ENCODE assay signal across 17 mouse cellular contexts in the genomic region with DNA sequence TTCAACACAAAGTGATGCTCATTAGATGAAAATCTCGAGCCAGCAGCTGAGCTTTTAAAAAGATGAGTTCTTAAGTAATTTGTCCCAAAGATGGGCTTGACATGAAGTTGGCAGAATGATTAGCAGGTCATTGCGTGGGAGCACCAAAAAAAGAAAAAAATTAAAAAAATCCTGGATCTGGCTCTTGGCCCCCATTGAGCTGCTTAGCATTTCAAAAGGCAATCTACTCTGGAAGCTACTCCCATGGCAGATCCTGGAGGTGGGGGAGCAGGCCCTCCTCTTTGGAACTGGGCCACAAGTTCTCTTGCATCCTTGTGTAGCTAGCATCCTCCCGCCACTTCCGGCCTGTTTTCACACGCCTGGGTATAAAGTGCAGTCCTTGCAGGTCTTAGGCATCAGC.
DNase-seq lines count a peak whose midpoint lies in the region; ATAC-seq lines count a peak whose summit lies in the region.
"Had no signal": no experiment of that assay in that cellular context is flagged by ENCODE, and none has a peak within 500 bp of the region (broad histone marks: within the 10 kb centered on the region; RNA-seq: fewer than 3 reads in every experiment).

No protein-coding gene starts in this region.

- H3K4me1 ChIP-seq in hindbrain, embryonic 14.5 days (replicated peaks; ENCODE audit: control insufficient read depth, insufficient read depth, low read length) = peaks cover 12% of the 10 kb centered on the region
- peaks cover 27% of the 10 kb centered on the region for H3K4me1 ChIP-seq in hindbrain, embryonic 10.5 days (replicated peaks)
- H3K4me1 ChIP-seq in neural tube, embryonic 13.5 days (replicated peaks) = peaks cover 24% of the 10 kb centered on the region
- H3K4me1 ChIP-seq in kidney, embryonic 14.5 days (ENCODE audit: control insufficient read depth, insufficient read depth, low read length) = peaks cover 10% of the 10 kb centered on the region; the same call in 1 of the 2 replicates
- H3K4me1 ChIP-seq in limb, embryonic 10.5 days = peaks cover 51% of the 10 kb centered on the region

- DNase-seq in hindbrain, embryonic 14.5 days (ENCODE audit: low spot score) = peak; percentile 54
- DNase-seq in hindbrain, embryonic 10.5 days (ENCODE audit: low spot score) = no peak
- DNase-seq in neural tube, embryonic 10.5 days (ENCODE audit: extremely low spot score, low spot score) = no peak
- peak; percentile 16 for DNase-seq in lung, postnatal 36 days
- DNase-seq in limb, embryonic 10.5 days (ENCODE audit: low spot score) = no peak
- no peak for DNase-seq in spleen, postnatal 36 days (ENCODE audit: low spot score in 2 of 2)
- DNase-seq: cerebellum, adult 2 months; gastrocnemius, postnatal 36 days; heart, postnatal 14 days; liver, postnatal 0 days; thymus, postnatal 36 days had no signal

- H3K9me3 ChIP-seq in hindbrain, embryonic 14.5 days (ENCODE audit: control insufficient read depth, low read length) = no peaks in the 10 kb centered on the region
- H3K9me3 ChIP-seq in hindbrain, embryonic 10.5 days = no peaks in the 10 kb centered on the region
- H3K9me3 ChIP-seq in neural tube, embryonic 13.5 days = no peaks in the 10 kb centered on the region
- no peaks in the 10 kb centered on the region for H3K9me3 ChIP-seq in kidney, embryonic 14.5 days (ENCODE audit: control insufficient read depth, low read length)
- H3K9me3 ChIP-seq in limb, embryonic 10.5 days (replicated peaks) = no peaks in the 10 kb centered on the region
- H3K9me3 ChIP-seq: embryonic facial prominence, embryonic 15.5 days; heart, embryonic 10.5 days; intestine, embryonic 15.5 days had no signal

- no peak overlapping the region for H3K27ac ChIP-seq in hindbrain, embryonic 14.5 days
- no peak overlapping the region for H3K27ac ChIP-seq in hindbrain, embryonic 10.5 days
- H3K27ac ChIP-seq in neural tube, embryonic 13.5 days (replicated peaks) = no peak overlapping the region
- H3K27ac ChIP-seq in kidney, embryonic 14.5 days (ENCODE audit: low read depth, low read length) = no peak overlapping the region
- no peak overlapping the region for H3K27ac ChIP-seq in limb, embryonic 10.5 days
- H3K27ac ChIP-seq: embryonic facial prominence, embryonic 15.5 days; heart, embryonic 10.5 days; intestine, embryonic 15.5 days; kidney, postnatal 0 days had no signal

- peak; percentile 62; the same call in 1 of the 2 replicates for ATAC-seq in hindbrain, embryonic 14.5 days (ENCODE audit: low FRiP score)
- 0 out of 2 replicates have a peak, but pooled peaks have one; percentile 18 for ATAC-seq in neural tube, embryonic 13.5 days (ENCODE audit: low read depth)
- no peak for ATAC-seq in kidney, embryonic 14.5 days (ENCODE audit: low FRiP score, low TSS enrichment)
- ATAC-seq: intestine, embryonic 15.5 days; liver, postnatal 0 days had no signal

- H3K4me2 ChIP-seq in hindbrain, embryonic 14.5 days (replicated peaks) = no peak overlapping the region
- H3K4me2 ChIP-seq in neural tube, embryonic 13.5 days = no peak overlapping the region
- no peak overlapping the region for H3K4me2 ChIP-seq in kidney, embryonic 14.5 days (replicated peaks; ENCODE audit: low read depth, low read length)
- H3K4me2 ChIP-seq: embryonic facial prominence, embryonic 15.5 days; intestine, embryonic 15.5 days had no signal

- H3K4me3 ChIP-seq in hindbrain, embryonic 14.5 days (replicated peaks; ENCODE audit: low read length) = no peak overlapping the region
- H3K4me3 ChIP-seq in hindbrain, embryonic 10.5 days = no peak overlapping the region
- H3K4me3 ChIP-seq in neural tube, embryonic 13.5 days = no peak overlapping the region
- no peak overlapping the region for H3K4me3 ChIP-seq in kidney, embryonic 14.5 days (ENCODE audit: low read length)
- H3K4me3 ChIP-seq in limb, embryonic 10.5 days = no peak overlapping the region
- H3K4me3 ChIP-seq: embryonic facial prominence, embryonic 15.5 days; heart, embryonic 10.5 days; intestine, embryonic 15.5 days had no signal

- 65% methylated on average over 5 of the region's 5 CpGs for WGBS in hindbrain, embryonic 14.5 days
- WGBS in hindbrain, embryonic 10.5 days = 74% methylated on average over 5 of the region's 5 CpGs
- 71% methylated on average over 5 of the region's 5 CpGs for WGBS in neural tube, embryonic 13.5 days
- 77% methylated on average over 5 of the region's 5 CpGs for WGBS in kidney, embryonic 14.5 days
- WGBS in limb, embryonic 10.5 days = 87% methylated on average over 5 of the region's 5 CpGs

- no peaks in the 10 kb centered on the region for H3K27me3 ChIP-seq in hindbrain, embryonic 14.5 days (ENCODE audit: control insufficient read depth, insufficient read depth, low read length)
- no peaks in the 10 kb centered on the region for H3K27me3 ChIP-seq in hindbrain, embryonic 10.5 days (ENCODE audit: insufficient read depth, poor library complexity, severe bottlenecking)
- H3K27me3 ChIP-seq in neural tube, embryonic 13.5 days = no peaks in the 10 kb centered on the region
- H3K27me3 ChIP-seq in kidney, embryonic 14.5 days (ENCODE audit: control insufficient read depth, insufficient read depth, low read length) = no peaks in the 10 kb centered on the region
- H3K27me3 ChIP-seq in limb, embryonic 10.5 days (ENCODE audit: low read depth, poor library complexity, severe bottlenecking) = no peaks in the 10 kb centered on the region
- H3K27me3 ChIP-seq: embryonic facial prominence, embryonic 15.5 days; intestine, embryonic 15.5 days had no signal

- no peak overlapping the region for H3K9ac ChIP-seq in hindbrain, embryonic 14.5 days
- H3K9ac ChIP-seq in neural tube, embryonic 13.5 days = no peak overlapping the region
- no peak overlapping the region for H3K9ac ChIP-seq in kidney, embryonic 14.5 days (ENCODE audit: low read depth, low read length)
- H3K9ac ChIP-seq: embryonic facial prominence, embryonic 15.5 days; intestine, embryonic 15.5 days; liver, postnatal 0 days had no signal

- H3K36me3 ChIP-seq in hindbrain, embryonic 14.5 days (replicated peaks; ENCODE audit: control insufficient read depth, insufficient read depth) = no peaks in the 10 kb centered on the region
- H3K36me3 ChIP-seq in hindbrain, embryonic 10.5 days = peaks cover 12% of the 10 kb centered on the region
- H3K36me3 ChIP-seq in neural tube, embryonic 13.5 days = peaks cover 6% of the 10 kb centered on the region; the same call in 1 of the 2 replicates
- H3K36me3 ChIP-seq in kidney, embryonic 14.5 days (ENCODE audit: control insufficient read depth, insufficient read depth, low read length) = no peaks in the 10 kb centered on the region
- peaks cover 36% of the 10 kb centered on the region for H3K36me3 ChIP-seq in limb, embryonic 10.5 days
- H3K36me3 ChIP-seq: embryonic facial prominence, embryonic 15.5 days; intestine, embryonic 15.5 days had no signal

Comparison
In these comparisons a context has a peak if more than half of its experiments do, and no peak if none do; other contexts are left out.
1. DNase-seq: peak in hindbrain, embryonic 14.5 days (single experiment) and lung, postnatal 36 days (single experiment); none in hindbrain, embryonic 10.5 days (single experiment), neural tube, embryonic 10.5 days (single experiment), limb, embryonic 10.5 days (single experiment) and spleen, postnatal 36 days (0 of 2).